Mouse (Mus musculus) ES-CJ7 (cell line): Measurements from ENCODE around the gene Mia2.
"Not testable (repeated sequence)": the region's sequence is repeated elsewhere in the genome, so short reads cannot be mapped to it uniquely, and the experiment has no call there.

Experiments
- DNase-seq: peaks from one replicate; pipeline ENCODE4 v3.0.0; 2011; ENCODE audit warnings: low read depth, low spot score

The Mia2 gene

DNA sequence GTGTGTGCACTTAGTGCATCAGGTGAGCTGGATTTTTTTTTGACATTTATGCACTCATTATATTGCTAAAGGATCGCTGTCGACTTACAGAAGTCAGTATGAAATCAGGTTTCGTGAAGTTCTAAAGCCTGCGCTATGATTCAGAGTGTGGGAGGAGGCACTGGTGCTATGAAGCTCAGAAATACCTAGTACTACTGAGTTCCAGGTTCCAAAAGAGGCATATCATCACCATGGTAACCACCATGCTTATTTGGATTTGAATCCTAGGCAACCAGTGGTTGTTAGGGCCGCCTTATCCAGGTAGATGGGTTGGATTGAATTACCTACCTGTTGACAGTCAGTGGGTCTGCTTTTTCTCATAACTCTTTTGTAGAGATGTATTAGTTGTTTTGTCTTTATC lies 132.8 kb downstream of the Mia2 start:
- no peak for DNase-seq

DNA sequence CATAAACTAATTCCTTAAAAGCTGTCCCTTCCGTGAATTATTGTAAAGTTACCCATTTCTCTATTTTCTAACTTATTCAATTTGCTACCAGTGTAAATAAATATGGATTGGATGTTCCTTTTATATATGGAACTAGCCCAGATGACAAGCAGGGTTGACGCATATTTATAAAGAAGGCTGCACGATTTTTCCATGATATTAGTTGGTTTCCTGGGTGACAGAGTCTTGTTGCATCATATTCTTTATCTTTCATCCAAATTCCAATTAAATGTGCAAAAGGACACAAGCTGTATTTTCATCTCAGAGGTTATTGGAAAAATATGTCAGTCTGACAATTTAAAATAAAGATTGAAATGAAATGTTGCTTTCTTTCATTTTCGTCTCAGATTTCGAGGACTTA lies 142.8 kb downstream of the Mia2 start:
- DNase-seq = no peak

DNA sequence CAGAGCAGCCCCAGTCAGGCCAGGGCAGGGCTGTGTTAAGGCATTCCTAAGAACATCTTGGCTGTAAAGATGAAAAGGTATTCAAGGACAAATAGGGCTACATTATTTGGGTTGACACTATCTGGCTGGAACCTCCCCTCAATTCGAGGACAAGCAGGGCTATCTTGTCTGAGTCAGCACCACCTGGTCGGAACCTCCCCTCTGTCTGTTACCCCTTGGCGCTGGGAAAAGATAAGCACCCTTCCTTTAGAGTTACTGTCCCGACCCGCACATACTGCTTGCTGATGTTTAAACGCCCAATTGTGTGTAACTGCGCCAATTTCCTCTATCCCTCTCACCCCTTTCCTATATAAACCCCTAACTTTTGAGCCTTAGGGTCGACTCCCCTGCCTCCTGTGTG lies 145.4 kb downstream of the Mia2 start:
- not testable (repeated sequence) for DNase-seq
